Mouse (Mus musculus): ENCODE measurements around the gene Ier3. TPM values are rescaled to one million over a fixed set of nuclear protein-coding genes. Genes with fewer than 3 reads are reported as not detected.

Gene Ier3
- polyA plus RNA-seq (2016; fragmentation: Nextera tagmentation; extraction: Ambion mirVana): 5.4 and 7.5 TPM in 2 replicates

- Histone ChIP-seq H3K4me1 (peaks cover 32% of the 10 kb centered on the region), H3K4me2 (replicated peaks) (peak within 1 kb of the TSS; percentile 87), H3K9me3 (no peaks in the 10 kb centered on the region), H3K36me3 (peaks cover 19% of the 10 kb centered on the region), H3K4me3 (peak within 1 kb of the TSS; percentile 72), H3K27ac (replicated peaks) (no peak within 1 kb of the TSS; the same call in 1 of the 2 replicates), H3K9ac (replicated peaks) (peak within 1 kb of the TSS; percentile 69), H3K27me3 (peaks cover 33% of the 10 kb centered on the region)
- ATAC-seq (ENCODE audit: low FRiP score, low read depth): no peak
- WGBS: under 1% methylated on average over 62 of the region's 62 CpGs
Measured at GRCm38 (mm10) chr17:35821439-35822430, at the start of gene Ier3. Gene Ier3 (plus strand): TSS chr17:35821684.

- Histone ChIP-seq H3K9ac (replicated peaks) (no peak overlapping the region), H3K4me2 (replicated peaks) (no peak overlapping the region), H3K27ac (replicated peaks) (no peak overlapping the region), H3K9me3 (no peaks in the 10 kb centered on the region), H3K36me3 (no peaks in the 10 kb centered on the region), H3K4me3 (no peak overlapping the region), H3K27me3 (no peaks in the 10 kb centered on the region), H3K4me1 (no peaks in the 10 kb centered on the region)
- no peak for ATAC-seq (ENCODE audit: low FRiP score, low read depth)
- 72% methylated on average over 13 of the region's 13 CpGs for WGBS
Measured at GRCm38 (mm10) chr17:35776811-35777609, 44.5 kb upstream of the Ier3 start.

DNA sequence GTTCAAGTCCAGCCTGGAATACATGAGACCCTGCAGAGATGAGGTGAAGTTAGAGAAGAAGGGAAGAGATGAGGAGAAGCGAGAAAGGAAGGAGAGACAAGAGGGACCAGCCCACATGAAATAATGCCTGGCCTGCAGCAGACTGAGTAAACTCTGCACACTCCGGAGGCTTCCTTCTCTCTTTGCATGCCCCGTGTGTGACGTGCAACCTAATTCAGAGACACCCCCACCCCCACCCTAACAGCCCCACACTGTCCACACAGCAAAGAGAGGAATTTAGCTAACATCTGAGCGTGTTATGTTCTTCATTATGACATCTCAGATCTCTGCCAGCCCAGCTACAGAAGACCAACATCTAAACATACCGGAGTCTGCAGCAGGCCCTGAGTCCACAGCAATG is 42.5 kb upstream of the Ier3 start:
- Histone ChIP-seq H3K27me3 (no peaks in the 10 kb centered on the region), H3K9ac (replicated peaks) (no peak overlapping the region), H3K27ac (replicated peaks) (no peak overlapping the region), H3K4me1 (no peaks in the 10 kb centered on the region), H3K36me3 (no peaks in the 10 kb centered on the region), H3K9me3 (no peaks in the 10 kb centered on the region), H3K4me2 (replicated peaks) (no peak overlapping the region), H3K4me3 (no peak overlapping the region)
- 86% methylated on average over 4 of the region's 6 CpGs for WGBS
- no peak for ATAC-seq (ENCODE audit: low FRiP score, low read depth)

DNA sequence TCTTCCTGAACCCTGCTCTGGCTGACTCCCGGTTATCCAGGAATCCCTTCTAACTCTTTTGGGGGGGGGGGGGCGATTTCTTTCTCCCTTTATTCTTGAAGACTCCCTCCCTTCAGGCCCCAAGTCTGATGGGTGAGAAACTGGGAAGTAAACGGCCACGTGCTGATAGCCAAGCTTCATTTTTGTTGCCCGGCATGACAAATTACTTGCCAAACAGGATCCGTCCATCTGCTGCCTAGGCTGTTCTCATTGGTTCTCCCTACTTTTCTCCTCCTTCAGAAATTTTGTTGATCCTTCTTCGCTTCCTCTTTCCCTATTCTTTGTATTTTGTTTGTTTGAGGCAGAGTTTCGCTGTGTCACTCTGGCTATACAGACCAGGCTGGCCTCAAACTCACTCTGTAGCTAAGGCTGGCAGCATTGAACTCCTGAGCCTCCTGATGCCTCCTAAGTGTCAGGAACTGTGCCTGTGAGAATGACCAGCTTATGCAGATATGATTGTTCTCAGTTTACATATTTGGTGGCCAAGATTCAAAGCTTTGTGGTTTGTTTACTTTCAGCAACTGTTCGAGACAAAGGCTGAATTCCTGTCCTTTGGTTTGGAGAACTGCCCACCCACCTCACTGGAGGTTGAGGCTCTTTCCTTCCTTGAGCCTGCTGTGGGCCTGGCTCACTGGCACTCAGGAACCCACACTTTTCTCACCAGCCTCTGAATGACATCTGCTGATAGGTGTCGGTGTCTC is 41.8 kb upstream of the Ier3 start:
- Histone ChIP-seq H3K9ac (replicated peaks) (no peak overlapping the region), H3K27ac (replicated peaks) (no peak overlapping the region), H3K4me3 (no peak overlapping the region), H3K36me3 (no peaks in the 10 kb centered on the region), H3K4me1 (no peaks in the 10 kb centered on the region), H3K9me3 (no peaks in the 10 kb centered on the region), H3K27me3 (no peaks in the 10 kb centered on the region), H3K4me2 (replicated peaks) (no peak overlapping the region)
- no peak for ATAC-seq (ENCODE audit: low FRiP score, low read depth)
- 71% methylated on average over 10 of the region's 10 CpGs for WGBS

GRCm38 (mm10) chr17:35780362-35780761 is 41.1 kb upstream of the Ier3 start:
- ATAC-seq (ENCODE audit: low FRiP score, low read depth): no peak
- no peak overlapping the region for H3K27ac ChIP-seq (replicated peaks)
- no peaks in the 10 kb centered on the region for H3K27me3 ChIP-seq
- H3K4me3 ChIP-seq: no peak overlapping the region
- H3K9ac ChIP-seq (replicated peaks): no peak overlapping the region
- no peak overlapping the region for H3K4me2 ChIP-seq (replicated peaks)
- 91% methylated on average over 7 of the region's 7 CpGs for WGBS
- no peaks in the 10 kb centered on the region for H3K9me3 ChIP-seq
- no peaks in the 10 kb centered on the region for H3K36me3 ChIP-seq
- no peaks in the 10 kb centered on the region for H3K4me1 ChIP-seq

GRCm38 (mm10) chr17:35782398-35782797 is 39.1 kb upstream of the Ier3 start:
- no peak for ATAC-seq (ENCODE audit: low FRiP score, low read depth)
- Histone ChIP-seq H3K36me3 (no peaks in the 10 kb centered on the region), H3K4me1 (no peaks in the 10 kb centered on the region), H3K27me3 (no peaks in the 10 kb centered on the region), H3K4me2 (replicated peaks) (no peak overlapping the region), H3K9ac (replicated peaks) (no peak overlapping the region), H3K4me3 (no peak overlapping the region), H3K9me3 (no peaks in the 10 kb centered on the region), H3K27ac (replicated peaks) (no peak overlapping the region)
- 70% methylated on average over 2 of the region's 2 CpGs for WGBS

GRCm38 (mm10) chr17:35782924-35783323 is 38.6 kb upstream of the Ier3 start:
- ATAC-seq (ENCODE audit: low FRiP score, low read depth): no peak
- H3K36me3 ChIP-seq: no peaks in the 10 kb centered on the region
- no peak overlapping the region for H3K4me3 ChIP-seq
- H3K4me1 ChIP-seq: no peaks in the 10 kb centered on the region
- H3K27ac ChIP-seq (replicated peaks): no peak overlapping the region
- no peak overlapping the region for H3K4me2 ChIP-seq (replicated peaks)
- no peak overlapping the region for H3K9ac ChIP-seq (replicated peaks)
- WGBS: 90% methylated on average over 5 of the region's 5 CpGs
- H3K27me3 ChIP-seq: no peaks in the 10 kb centered on the region
- H3K9me3 ChIP-seq: no peaks in the 10 kb centered on the region

- H3K36me3 ChIP-seq: no peaks in the 10 kb centered on the region
- 80% methylated on average over 6 of the region's 6 CpGs for WGBS
- ATAC-seq (ENCODE audit: low FRiP score, low read depth): no peak
Measured at GRCm38 (mm10) chr17:35783944-35784343, 37.5 kb upstream of the Ier3 start.

GRCm38 (mm10) chr17:35785140-35785539 is 36.3 kb upstream of the Ier3 start:
- H3K4me1 ChIP-seq: no peaks in the 10 kb centered on the region

More at GRCm38 (mm10) chr17:35783944-35784343, 37.5 kb upstream of the Ier3 start:
- no peak overlapping the region for H3K4me2 ChIP-seq (replicated peaks)
- no peak overlapping the region for H3K4me3 ChIP-seq
- H3K4me1 ChIP-seq: no peaks in the 10 kb centered on the region
- no peaks in the 10 kb centered on the region for H3K9me3 ChIP-seq
- H3K9ac ChIP-seq (replicated peaks): no peak overlapping the region
- no peaks in the 10 kb centered on the region for H3K27me3 ChIP-seq
- H3K27ac ChIP-seq (replicated peaks): no peak overlapping the region

GRCm38 (mm10) chr17:35787493-35787892 is 34.0 kb upstream of the Ier3 start:
- Histone ChIP-seq H3K36me3 (no peaks in the 10 kb centered on the region), H3K27ac (replicated peaks) (no peak overlapping the region), H3K4me1 (no peaks in the 10 kb centered on the region), H3K9me3 (no peaks in the 10 kb centered on the region), H3K4me3 (no peak overlapping the region), H3K9ac (replicated peaks) (no peak overlapping the region), H3K27me3 (no peaks in the 10 kb centered on the region), H3K4me2 (replicated peaks) (no peak overlapping the region)
- ATAC-seq (ENCODE audit: low FRiP score, low read depth): no peak

More at GRCm38 (mm10) chr17:35785140-35785539, 36.3 kb upstream of the Ier3 start:
- Histone ChIP-seq H3K4me3 (no peak overlapping the region), H3K9ac (replicated peaks) (no peak overlapping the region), H3K36me3 (no peaks in the 10 kb centered on the region), H3K4me2 (replicated peaks) (no peak overlapping the region), H3K9me3 (no peaks in the 10 kb centered on the region), H3K27me3 (no peaks in the 10 kb centered on the region), H3K27ac (replicated peaks) (no peak overlapping the region)
- 84% methylated on average over 4 of the region's 4 CpGs for WGBS
- no peak for ATAC-seq (ENCODE audit: low FRiP score, low read depth)

GRCm38 (mm10) chr17:35788025-35788424 is 33.5 kb upstream of the Ier3 start:
- Histone ChIP-seq H3K9ac (replicated peaks) (no peak overlapping the region), H3K4me2 (replicated peaks) (no peak overlapping the region), H3K9me3 (no peaks in the 10 kb centered on the region), H3K27me3 (no peaks in the 10 kb centered on the region), H3K27ac (replicated peaks) (no peak overlapping the region), H3K36me3 (no peaks in the 10 kb centered on the region), H3K4me3 (no peak overlapping the region), H3K4me1 (no peaks in the 10 kb centered on the region)
- ATAC-seq (ENCODE audit: low FRiP score, low read depth): no peak
- WGBS: 88% methylated on average over 3 of the region's 3 CpGs
